Mouse (Mus musculus) heart, postnatal 0 days (tissue): ENCODE measurements around the gene Efr3b.

Experiments used
- CTCF ChIP-seq: IDR thresholded peaks from 2 replicates; pipeline ENCODE4 v1.5.1; 2016; ENCODE audit warnings: antibody characterized with exemption, control low read depth, low read depth
- EP300 ChIP-seq: IDR thresholded peaks from 2 replicates; pipeline ENCODE4 v1.6.1; 2016; ENCODE audit warnings: antibody characterized with exemption, low read depth

DNA sequence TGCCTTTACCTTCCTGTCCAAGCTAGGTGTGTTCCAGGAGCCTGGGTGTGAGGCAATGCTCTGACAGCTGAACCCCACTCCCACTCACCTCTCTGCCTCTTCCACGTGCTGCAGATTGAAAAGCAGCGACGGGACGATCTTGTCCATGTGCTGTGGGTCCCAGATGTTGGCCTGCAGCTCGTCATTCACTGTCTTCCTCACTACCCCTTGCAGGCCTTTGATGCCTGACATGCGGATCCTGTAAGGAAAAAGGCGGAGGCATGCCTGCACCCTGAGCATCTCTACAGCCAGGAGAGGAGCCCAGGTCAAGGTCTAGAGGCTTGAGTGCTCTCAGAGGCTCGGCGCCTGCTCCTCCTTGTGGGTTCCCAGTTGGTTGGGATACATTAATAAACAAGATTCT lies 54.3 kb downstream of the Efr3b start:
- no peak for TF ChIP-seq CTCF
- TF ChIP-seq EP300: no peak
